Mouse (Mus musculus) urinary bladder, postnatal 36 days (tissue): ENCODE measurements around the gene Gak.
A peak's percentile ranks its signal among the peaks of the same experiment; 100 is the strongest.
"Not testable (repeated sequence)": the region's sequence is repeated elsewhere in the genome, so short reads cannot be mapped to it uniquely, and the experiment has no call there.

ENCODE experiments used
- DNase-seq, 2 experiments: peaks; one replicate each; pipeline ENCODE4 v3.0.0; 2022; ENCODE audit warnings: low spot score in 2 of 2, mixed read lengths in 1 of 2

Gak gene

GRCm38 (mm10) chr5:108655891-108656650 lies 26.5 kb upstream of the Gak start:
- no peak for DNase-seq

DNA sequence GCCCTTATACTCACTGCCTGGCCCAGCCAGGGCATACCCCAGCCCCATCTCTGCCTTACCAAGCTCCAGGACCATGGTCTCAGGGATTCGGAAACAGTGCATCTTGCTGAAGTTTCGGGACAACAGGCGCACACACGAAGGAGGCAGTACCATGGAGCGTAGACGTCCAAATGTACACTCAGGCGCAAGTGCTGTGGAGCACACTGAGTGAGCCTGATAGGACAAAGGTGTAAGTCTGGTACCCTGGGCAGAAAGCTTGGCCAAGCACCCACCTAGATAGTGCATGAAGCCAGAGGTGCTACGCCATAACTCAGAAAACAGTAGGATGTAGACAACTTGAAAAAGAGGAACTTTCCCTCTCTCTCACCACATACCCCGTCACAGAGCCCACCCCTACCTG lies 25.8 kb upstream of the Gak start:
- DNase-seq: no peak

DNA sequence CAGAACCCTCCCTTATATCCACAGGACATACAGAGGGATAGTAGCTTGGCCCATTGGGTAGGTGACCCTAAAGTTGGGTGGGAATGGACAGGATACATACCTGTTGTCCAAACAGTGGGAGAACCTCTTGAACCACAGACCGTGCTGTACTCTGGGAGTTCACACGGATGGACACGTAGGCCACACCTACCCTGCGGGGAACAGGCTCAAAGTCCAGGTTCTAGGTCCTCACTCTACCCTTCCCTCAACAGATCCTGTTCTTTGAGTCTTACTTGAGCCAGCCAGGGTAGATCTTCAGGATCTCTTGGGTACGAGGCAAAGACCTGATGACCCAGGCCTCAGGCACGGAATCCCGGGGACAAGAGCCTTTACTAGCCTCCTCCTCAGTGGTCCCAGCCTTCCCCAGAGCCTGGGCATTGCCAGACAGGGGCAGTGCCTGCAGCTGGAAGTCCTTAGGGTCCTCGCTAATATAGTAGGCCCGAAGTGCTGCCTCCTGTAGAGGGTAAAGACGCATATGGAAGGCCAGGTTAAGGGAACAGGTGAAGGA lies 25.0 kb upstream of the Gak start:
- DNase-seq: no peak

- DNase-seq: no peak
Observed at GRCm38 (mm10) chr5:108653341-108653740, 23.8 kb upstream of the Gak start.

DNA sequence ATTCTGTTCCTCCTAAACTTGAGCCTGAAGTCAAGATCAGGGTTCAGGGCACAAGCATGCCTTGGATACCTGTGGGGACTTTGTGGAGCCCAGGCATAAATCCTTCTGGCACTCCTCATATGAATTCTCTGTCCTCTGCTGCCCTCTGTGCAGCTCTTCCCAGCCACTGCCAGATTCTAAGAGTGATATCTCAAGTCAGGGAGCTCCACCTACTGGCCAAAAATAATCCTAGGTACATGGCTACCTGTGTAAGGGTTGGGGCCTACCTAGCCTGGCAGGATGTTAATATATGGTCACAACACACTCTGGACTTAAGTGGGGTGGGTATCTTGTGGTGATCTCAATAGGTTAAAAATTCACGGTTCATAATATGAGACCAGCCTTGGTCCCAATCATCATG lies 22.3 kb upstream of the Gak start:
- DNase-seq: peak in 1 of 2 experiments; percentile 50

DNA sequence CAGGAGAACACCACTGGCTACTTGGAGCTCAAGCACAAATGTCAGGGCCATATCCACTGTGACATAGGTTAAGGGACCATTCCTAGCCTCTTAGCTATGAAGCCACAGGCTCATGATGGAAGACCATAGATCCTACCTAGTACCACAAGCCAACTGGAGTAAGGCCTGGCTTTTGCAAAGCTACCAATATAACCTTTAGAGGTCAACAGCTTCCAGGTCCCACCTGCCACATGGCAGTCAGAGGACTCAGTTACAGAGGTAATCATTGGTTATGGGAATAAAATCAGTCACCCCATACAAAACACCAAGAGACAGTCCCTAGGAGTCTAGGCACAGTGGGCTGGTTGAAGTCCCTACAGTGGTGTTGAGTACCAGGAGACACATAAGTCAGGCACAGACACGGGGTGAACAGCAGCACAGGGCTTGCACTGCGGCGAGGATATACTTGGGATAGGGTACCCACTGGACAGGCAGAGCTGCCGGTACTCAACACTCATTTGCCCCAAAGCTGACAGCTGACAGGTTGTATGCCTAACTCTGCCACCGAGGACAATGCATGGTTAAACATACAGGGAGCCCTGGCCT lies 21.7 kb upstream of the Gak start:
- DNase-seq: no peak

GRCm38 (mm10) chr5:108650341-108650740 lies 20.8 kb upstream of the Gak start:
- DNase-seq: no peak

GRCm38 (mm10) chr5:108648937-108649576 lies 19.5 kb upstream of the Gak start:
- DNase-seq: no peak

GRCm38 (mm10) chr5:108647820-108648465 lies 18.4 kb upstream of the Gak start:
- DNase-seq: no peak

DNA sequence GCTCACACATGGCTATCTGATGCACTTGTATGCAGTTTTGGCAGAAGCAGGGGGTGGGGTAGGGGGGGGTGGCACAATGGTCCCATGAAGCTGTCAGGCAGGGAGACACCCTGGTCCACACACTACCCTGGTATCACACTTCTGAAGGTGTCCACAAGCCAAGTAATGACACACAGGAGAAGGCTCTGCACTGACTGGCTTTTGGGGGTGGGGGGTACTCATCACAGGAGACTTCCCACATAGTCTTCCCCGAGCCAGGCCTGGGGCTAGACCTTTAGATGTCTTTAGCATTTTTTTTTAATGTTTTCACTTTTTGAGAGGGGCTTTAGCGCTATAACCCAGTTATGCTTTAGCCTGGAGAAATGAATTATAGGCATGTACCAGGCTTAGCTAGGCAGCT lies 17.8 kb upstream of the Gak start:
- no peak for DNase-seq

DNA sequence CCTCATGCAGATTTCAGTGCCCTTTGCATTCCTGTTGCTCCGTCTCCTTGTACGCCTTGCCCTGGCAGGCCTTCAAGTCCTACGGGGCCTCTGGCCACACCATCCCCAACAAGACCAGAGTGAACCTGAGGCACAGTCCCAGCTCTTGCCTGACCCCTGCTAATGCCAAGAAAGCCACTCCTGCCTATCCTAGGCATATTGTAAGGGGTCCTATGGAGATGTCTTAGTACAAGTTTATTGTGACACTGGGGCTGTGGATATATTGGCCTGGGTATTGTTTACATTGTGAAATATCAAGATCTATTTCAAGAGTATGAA lies 16.7 kb upstream of the Gak start:
- DNase-seq: no peak

DNA sequence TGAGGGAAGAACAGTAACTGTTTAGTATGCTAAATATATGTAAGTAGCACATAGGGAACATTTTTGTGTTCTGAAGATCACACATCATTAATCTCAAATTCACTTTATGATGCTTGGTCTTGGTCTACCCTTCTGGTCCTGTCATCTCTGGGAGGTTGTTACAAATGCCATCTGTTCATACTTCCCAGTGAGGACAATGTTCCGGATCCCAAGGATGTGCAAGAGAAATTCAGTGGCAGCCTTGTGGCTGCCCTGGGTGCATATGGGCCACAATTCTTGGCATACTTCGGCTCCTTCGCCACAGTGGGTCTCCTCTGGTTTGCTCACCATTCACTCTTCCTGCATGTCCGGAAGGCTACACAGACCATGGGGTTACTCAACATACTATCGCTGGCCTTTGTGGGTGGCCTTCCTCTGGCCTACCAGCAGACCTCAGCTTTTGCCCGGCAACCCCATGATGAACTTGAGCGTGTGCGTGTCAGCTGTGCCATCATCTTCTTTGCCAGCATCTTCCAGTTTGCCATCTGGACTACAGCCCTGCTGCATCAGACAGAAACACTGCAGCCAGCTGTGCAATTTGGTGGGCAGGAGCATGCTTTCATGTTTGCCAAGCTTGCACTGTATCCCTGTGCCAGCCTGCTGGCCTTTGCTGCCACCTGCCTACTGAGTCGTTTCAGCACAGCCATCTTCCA lies 16.2 kb upstream of the Gak start:
- no peak for DNase-seq

DNA sequence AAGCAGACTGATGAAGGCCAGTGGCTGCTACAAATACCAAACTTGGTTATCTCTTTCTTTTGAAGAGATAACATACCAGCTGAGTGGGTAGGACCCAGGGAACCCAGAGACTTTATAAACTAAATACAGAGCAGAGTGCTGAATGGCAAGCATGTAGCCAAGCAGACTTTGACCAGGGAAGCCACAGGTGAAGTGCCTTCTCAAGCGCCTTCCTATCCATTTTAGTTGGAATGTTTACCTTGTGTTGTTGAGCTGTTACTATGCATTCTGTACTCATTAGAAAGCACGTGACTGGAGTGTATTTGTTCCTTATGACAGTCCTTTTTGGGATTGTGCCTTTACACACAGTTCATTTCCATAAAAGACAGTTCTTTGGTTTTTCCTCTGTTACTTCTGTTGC lies 14.1 kb upstream of the Gak start:
- no peak for DNase-seq

GRCm38 (mm10) chr5:108636172-108636571 lies 6.6 kb upstream of the Gak start:
- no peak for DNase-seq

DNA sequence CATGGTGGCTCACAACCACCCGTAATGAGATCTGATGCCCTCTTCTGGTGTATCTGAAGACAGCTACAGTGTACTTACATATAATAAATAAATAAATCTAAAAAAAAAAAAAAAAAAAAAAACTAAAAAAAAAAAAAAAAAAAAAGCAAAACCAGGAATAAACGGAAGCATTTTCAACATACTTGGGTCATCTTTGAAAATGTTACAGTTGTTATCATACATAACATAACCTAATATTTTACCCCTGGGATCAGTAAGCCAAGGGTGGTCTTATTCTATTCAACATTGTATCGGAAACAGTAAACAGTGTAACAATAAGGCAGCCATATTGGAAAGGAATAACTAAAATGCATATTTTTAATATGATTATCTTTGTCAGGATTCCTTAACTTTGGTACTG lies 4.5 kb upstream of the Gak start:
- not testable (repeated sequence) for DNase-seq

GRCm38 (mm10) chr5:108633676-108634075 lies 4.1 kb upstream of the Gak start:
- no peak for DNase-seq

DNA sequence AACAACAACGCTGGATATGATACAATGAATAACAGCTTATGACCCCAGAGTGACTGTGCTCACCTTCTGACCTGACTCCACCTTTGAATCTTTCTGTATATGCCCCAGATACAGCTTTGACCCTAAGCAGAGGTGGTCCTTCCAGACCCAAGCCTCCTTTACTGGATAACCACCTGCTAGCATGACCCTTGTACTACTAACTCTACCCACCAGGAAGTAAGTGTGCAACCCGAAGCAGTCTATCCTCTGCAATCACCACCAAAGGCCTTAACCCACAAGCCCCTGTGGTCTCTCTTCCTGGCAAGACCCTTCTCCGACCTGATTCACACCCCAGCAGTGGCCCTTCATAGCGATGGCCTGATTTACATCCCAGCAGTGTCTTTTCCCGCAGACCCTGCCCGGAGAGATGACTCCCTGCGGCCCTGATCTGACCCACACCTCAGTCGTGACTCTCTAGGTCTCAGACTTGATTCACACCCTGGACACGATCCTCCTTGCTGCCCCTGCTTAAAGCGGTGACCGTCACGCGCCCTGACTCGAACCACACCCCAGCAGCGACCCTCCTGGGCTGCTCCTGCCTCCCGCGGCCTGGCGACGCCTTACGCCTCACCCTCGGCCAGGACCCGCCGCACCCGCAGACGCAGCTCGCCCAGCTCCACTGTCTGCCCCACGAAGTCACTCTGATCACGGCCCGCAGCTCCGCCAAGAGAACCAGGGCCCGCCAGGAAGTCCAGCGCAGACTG lies 493 bp downstream of the Gak start:
- DNase-seq: peak; percentile 6 to 9

GRCm38 (mm10) chr5:108626050-108626660 lies 3.4 kb downstream of the Gak start:
- no peak for DNase-seq

DNA sequence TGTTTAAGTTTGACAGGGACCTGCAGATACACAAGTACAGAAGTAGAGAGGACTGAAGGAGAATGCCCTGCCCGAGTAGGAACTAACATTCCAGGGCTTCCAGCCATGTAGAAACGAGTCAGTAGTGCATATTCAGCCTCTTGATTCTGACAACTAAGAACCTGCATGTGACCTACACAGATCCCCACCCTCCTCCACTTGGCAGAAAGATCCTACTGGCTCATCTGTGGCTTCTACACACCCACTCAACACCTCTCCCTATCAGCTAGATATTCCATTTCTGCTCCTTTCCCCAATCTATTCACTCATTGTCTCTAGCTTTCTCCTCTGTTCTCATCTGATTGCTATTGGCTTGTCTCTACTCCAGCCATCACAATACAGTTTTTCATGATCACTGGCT lies 7.7 kb downstream of the Gak start:
- no peak for DNase-seq

DNA sequence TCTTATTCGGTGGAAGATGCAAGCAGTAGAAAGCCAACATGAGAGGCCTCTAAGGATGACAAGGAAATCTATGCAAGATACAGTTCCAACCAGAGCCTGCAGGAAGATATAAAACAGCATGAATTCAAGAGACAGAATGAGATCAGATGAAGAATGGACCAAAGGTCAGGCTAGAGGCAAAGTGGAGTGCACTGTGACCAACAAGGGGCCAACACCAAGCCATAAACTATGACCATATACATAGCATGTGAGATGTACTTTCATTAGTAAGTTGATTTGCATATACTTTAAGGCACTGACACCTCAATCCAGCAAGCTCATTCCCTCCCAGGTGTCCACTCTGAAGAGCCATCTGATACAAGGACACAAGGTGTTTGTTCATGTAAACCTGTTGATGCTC lies 19.1 kb downstream of the Gak start:
- no peak for DNase-seq

DNA sequence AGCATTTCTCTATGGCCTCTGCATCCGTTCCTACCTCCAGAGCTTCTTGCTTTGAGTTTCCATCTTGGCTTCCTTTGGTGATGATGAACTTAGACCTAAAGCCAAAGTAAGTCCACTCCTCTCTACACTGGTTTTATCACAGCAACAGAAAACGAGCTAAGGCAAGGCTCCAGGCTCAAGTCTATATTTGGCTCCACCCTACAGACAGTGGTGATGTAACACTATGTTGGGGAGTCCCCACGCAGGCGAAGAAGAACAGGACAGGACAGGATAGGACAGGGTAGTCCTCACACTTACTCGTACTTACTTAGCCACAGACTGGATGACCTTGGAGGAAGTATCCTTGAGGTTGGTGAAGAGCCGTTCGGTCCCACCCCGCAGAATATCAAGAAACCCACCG lies 27.0 kb downstream of the Gak start:
- DNase-seq: no peak
